Mouse (Mus musculus) forebrain, embryonic 10.5 days (tissue): ENCODE results near the gene Selenoo. TPM values are rescaled to one million over a fixed set of nuclear protein-coding genes. Genes with fewer than 3 reads are reported as not detected.

Experiments
- DNase-seq: peaks from one replicate; pipeline ENCODE4 v3.0.0-alpha.2; 2017; ENCODE audit warnings: low spot score; ENCODE audit errors: extremely low spot score
- H3K27ac ChIP-seq: fragments of 300-500 bp; sonication (generic); 2 replicates; pipeline ENCODE4 v1.5.1; 2016; ENCODE audit warnings: mild to moderate bottlenecking
- H3K27me3 ChIP-seq: fragments of 300-500 bp; sonication (generic); 2 replicates; pipeline ENCODE4 v1.6.1; 2016; ENCODE audit warnings: mild to moderate bottlenecking; ENCODE audit not compliant: poor library complexity, severe bottlenecking
- H3K36me3 ChIP-seq: fragments of 300-500 bp; sonication (generic); replicated peaks from 2 replicates; pipeline ENCODE4 v1.6.1; 2016; ENCODE audit warnings: mild to moderate bottlenecking, moderate library complexity
- H3K4me1 ChIP-seq: fragments of 300-500 bp; sonication (generic); 2 replicates; pipeline ENCODE4 v1.6.1; 2016
- H3K4me3 ChIP-seq: fragments of 300-500 bp; sonication (generic); 2 replicates; pipeline ENCODE4 v1.5.1; 2016; ENCODE audit warnings: mild to moderate bottlenecking, moderate library complexity
- H3K9me3 ChIP-seq: fragments of 300-500 bp; sonication (generic); 2 replicates; pipeline ENCODE4 v1.6.1; 2016; ENCODE audit warnings: mild to moderate bottlenecking, moderate library complexity
- WGBS: fragments of 180-500 bp; shearing (Covaris S2); methylation state at CpG from one replicate; pipeline ENCODE4 v1.1.7; 2016; 5-methylcytosine and 5-hydroxymethylcytosine counted together
- polyA plus RNA-seq: library from polyadenylated mRNA; unstranded; fragments of >200 nt; fragmentation: Nextera tagmentation; extraction: Ambion mirVana; gene quantifications from 2 replicates; pipeline ENCODE4 v1.2.1, GENCODE M21; 2016

The Selenoo gene
- polyA plus RNA-seq, 1 experiment from 2014 or later, result 14.4 TPM

DNA sequence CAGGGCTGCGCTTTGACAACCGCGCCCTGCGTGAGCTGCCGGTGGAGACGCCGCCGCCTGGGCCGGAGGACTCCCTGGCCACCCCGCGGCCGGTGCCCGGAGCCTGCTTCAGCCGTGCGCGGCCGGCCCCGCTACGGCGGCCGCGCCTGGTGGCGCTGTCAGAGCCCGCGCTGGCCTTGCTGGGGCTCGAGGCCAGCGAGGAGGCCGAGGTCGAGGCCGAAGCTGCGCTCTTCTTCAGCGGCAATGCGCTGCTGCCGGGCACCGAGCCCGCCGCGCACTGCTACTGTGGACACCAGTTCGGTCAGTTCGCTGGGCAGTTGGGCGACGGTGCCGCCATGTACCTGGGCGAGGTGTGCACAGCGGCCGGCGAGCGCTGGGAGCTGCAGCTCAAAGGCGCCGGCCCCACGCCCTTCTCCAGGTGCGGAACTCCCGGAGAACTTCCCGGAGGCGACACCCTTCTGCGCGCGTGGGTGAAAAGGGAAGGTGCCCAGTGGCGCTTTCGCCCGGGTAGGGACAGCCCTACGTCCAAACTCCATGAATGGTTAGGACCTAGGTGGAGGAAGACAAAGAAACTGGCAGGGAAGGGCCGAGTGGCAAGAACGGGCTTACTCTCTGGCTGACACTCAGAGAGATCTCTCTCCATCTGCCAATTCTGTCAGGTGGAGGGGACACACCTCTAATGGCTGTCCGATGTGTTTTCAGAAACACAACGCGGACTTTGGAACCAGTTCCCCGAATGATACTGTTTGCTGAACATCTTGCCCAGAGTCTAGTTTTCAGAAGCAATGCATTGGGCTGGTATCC is 566 bp downstream of the Selenoo start:
- no peaks in the 10 kb centered on the region for H3K27me3 ChIP-seq
- no peak for DNase-seq
- H3K9me3 ChIP-seq, result no peaks in the 10 kb centered on the region
- H3K4me1 ChIP-seq, result peaks cover 26% of the 10 kb centered on the region
- WGBS, result 4% methylated on average over 68 of the region's 68 CpGs
- H3K36me3 ChIP-seq, result peaks cover 51% of the 10 kb centered on the region
- H3K4me3 ChIP-seq, result peak overlapping the region; percentile 96
- peak overlapping the region; percentile 90 for H3K27ac ChIP-seq

DNA sequence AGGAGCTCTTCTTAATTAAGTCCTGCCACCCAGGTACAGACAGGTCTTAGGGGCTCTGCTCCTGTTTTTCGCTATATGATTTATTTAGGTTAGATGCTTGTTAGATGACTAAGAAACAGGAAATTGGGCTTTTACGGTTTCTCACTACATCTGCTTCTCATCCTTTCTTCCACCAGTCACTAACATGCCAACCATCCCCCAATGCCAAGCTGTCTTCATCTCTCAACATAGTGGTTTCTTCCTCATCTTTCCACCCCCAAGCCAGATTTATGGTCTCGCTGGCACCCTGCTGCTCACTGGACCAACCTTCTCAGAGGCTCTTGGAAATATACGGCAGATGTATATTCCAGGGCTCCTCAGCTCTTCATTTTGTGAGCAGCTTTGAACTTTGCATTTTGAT is 1.8 kb downstream of the Selenoo start:
- peak overlapping the region; percentile 96; the same call in 1 of the 2 replicates for H3K4me3 ChIP-seq

DNA sequence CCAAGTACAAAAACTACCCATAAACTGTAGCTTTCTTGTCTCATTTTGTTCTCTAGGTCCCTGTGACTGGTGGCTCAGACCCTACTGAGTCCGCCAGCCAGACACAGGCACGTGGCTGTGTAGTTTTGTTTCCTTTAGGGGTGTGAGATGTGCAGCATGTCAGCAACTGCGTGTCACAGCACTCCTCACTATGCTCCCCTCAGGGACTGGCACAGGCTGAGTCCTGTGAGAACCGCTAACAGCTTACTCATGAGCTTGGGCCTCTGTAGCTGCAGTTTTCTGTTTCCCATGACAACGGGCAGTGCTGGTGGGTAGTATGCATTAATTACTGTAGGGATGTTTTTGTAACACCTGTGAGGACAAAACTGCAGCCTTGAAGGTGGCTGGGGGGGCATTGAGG is 3.3 kb downstream of the Selenoo start:
- H3K36me3 ChIP-seq, result peaks cover 52% of the 10 kb centered on the region
- H3K27ac ChIP-seq, result no peak overlapping the region
- H3K4me3 ChIP-seq, result no peak overlapping the region
- no peak for DNase-seq
- no peaks in the 10 kb centered on the region for H3K9me3 ChIP-seq
- H3K27me3 ChIP-seq, result no peaks in the 10 kb centered on the region
- WGBS, result 87% methylated on average over 5 of the region's 5 CpGs
- H3K4me1 ChIP-seq, result peaks cover 26% of the 10 kb centered on the region

More for the DNA sequence above, 1.8 kb downstream of the Selenoo start:
- no peaks in the 10 kb centered on the region for H3K27me3 ChIP-seq
- WGBS, result 92% methylated on average over 4 of the region's 4 CpGs
- peaks cover 26% of the 10 kb centered on the region for H3K4me1 ChIP-seq
- H3K9me3 ChIP-seq, result no peaks in the 10 kb centered on the region
- DNase-seq, result no peak
- H3K36me3 ChIP-seq, result peaks cover 51% of the 10 kb centered on the region
- H3K27ac ChIP-seq, result no peak overlapping the region

DNA sequence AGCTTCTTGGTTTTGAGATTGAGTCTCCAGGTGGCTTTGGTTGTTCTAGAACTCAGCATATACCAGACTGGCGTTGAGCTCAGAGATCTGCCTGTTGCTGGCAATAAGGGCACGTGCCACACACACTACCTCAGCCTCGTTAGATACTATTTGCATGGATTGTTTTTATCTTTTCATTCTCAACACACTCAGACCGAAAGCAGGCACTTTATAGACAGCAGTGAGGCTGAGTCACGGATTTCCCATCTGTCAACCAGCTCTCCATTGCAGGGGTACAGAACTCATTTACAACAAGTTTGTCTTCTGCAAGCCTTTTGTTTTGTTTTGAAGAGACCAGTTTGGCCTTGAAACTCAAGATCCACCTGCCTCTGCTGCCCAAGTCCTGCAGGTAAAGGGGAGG is 8.6 kb downstream of the Selenoo start:
- Histone ChIP-seq H3K4me1 (peaks cover 1% of the 10 kb centered on the region), H3K27ac (no peak overlapping the region), H3K9me3 (no peaks in the 10 kb centered on the region), H3K27me3 (no peaks in the 10 kb centered on the region), H3K36me3 (peaks cover 100% of the 10 kb centered on the region), H3K4me3 (no peak overlapping the region)
- WGBS, result 95% methylated on average over 5 of the region's 5 CpGs
- DNase-seq, result no peak

DNA sequence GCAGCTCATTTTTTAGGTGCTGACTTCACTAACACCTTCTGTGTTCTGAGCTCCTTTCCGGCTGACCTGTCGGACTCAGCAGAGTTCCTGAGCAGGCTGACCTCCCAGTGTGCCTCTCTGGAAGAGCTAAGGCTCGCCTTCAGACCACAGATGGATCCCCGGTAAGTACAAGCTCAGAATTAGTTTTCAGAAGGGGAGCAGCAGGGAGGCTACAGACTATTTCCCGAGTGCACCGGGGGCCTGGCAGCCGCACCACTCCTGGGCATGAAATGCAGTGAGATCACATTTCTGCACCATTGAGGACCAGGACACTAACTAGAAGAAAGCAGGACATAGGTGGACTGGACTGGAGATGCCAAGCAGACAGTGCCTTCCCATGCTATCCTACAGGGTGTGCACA is 9.7 kb downstream of the Selenoo start:
- WGBS, result 92% methylated on average over 7 of the region's 7 CpGs
- no peak overlapping the region for H3K4me3 ChIP-seq
- no peaks in the 10 kb centered on the region for H3K27me3 ChIP-seq
- no peak overlapping the region for H3K27ac ChIP-seq
- H3K9me3 ChIP-seq, result no peaks in the 10 kb centered on the region
- peaks cover 5% of the 10 kb centered on the region for H3K4me1 ChIP-seq
- H3K36me3 ChIP-seq, result peaks cover 100% of the 10 kb centered on the region
- no peak for DNase-seq

DNA sequence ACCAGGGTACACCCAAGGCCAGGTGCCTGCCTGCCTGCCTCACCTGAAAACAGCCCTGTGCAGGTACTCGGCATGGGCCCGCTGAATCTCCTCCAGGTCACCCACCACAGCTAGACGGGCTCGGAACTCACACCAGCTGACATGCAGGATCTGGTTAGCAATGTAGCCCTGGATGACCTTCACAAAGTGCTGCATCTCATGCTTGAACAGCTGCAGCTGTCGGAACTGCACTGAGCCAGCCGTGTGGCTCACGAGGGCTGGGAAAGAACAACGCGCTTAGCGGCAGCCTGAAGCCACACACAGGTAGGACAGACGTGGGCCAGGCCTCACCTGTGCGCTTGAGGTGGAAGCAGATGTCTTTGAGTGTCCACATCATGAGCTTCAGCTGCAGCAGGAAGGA is 11.9 kb downstream of the Selenoo start:
- H3K27me3 ChIP-seq, result no peaks in the 10 kb centered on the region
- H3K4me3 ChIP-seq, result no peak overlapping the region
- 96% methylated on average over 12 of the region's 12 CpGs for WGBS
- no peaks in the 10 kb centered on the region for H3K9me3 ChIP-seq
- no peak for DNase-seq
- H3K4me1 ChIP-seq, result peaks cover 5% of the 10 kb centered on the region
- H3K36me3 ChIP-seq, result peaks cover 100% of the 10 kb centered on the region
- H3K27ac ChIP-seq, result no peak overlapping the region

DNA sequence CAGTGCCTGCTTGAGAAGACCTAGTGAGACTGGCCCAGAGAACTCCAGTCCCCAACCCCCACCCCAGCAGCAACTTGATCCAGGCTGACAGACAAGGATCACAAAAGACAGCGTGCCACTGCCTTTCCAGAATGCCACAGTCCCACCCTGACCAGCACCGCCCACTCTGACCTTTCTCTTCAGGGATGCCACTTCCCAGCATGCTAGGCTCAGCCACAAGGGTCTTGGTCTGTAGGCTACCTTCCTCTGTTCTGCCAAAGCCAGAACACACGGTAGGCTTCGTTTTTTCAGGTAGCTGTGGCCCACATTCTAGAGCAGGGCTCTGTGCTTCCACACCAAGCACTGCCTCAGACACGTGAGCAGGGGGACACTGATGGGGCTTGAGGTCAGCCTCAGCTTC is 13.8 kb downstream of the Selenoo start:
- H3K36me3 ChIP-seq, result peaks cover 100% of the 10 kb centered on the region
- H3K27ac ChIP-seq, result no peak overlapping the region

DNA sequence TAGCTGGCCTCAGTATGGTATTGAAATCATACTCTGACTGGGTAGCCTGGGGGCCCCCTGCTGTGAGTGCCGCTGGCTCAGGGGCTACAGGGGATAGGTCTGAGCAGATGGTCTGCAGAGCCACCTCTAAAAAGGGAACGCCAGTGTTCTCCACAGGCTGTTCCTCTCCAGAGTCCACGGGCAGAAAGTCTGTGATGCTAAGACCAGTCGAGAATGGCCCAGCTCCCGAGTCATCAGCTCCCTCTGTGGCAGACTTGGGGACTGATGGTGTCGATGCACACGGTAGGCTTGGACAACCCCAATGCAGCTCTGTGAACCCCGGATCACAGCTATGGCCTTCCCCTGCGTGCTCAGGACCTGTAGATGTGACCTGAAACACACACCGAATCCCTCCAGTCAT is 15.0 kb downstream of the Selenoo start:
- no peaks in the 10 kb centered on the region for H3K9me3 ChIP-seq
- no peaks in the 10 kb centered on the region for H3K27me3 ChIP-seq
- WGBS, result 88% methylated on average over 10 of the region's 10 CpGs
- peaks cover 100% of the 10 kb centered on the region for H3K36me3 ChIP-seq
- DNase-seq, result no peak
- H3K4me3 ChIP-seq, result no peak overlapping the region
- H3K4me1 ChIP-seq, result peaks cover 5% of the 10 kb centered on the region
- H3K27ac ChIP-seq, result no peak overlapping the region

More for the DNA sequence above, 13.8 kb downstream of the Selenoo start:
- Histone ChIP-seq H3K4me1 (peaks cover 5% of the 10 kb centered on the region), H3K9me3 (no peaks in the 10 kb centered on the region), H3K4me3 (no peak overlapping the region), H3K27me3 (no peaks in the 10 kb centered on the region)
- 68% methylated on average over 5 of the region's 5 CpGs for WGBS
- no peak for DNase-seq

DNA sequence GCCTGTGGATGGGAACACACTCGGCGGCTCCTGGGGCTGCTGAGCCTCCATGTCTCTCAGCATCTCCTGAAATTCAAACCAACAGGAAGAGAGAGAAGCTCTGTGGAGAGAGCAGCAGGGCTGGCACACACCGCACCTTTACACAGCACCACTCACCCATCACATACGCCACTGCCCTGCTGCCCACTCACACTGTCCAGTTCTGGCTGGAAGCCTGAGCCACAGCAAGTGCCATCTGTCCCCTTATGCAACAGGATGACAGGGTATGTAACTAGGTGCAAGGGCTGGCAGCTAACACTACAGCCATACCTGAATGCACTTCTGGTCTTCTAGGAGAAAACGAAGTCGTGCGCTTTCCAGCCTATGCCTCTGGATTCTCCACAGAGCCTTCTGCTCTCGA is 15.5 kb downstream of the Selenoo start:
- Histone ChIP-seq H3K4me1 (peaks cover 5% of the 10 kb centered on the region), H3K9me3 (no peaks in the 10 kb centered on the region), H3K36me3 (peaks cover 100% of the 10 kb centered on the region), H3K27me3 (no peaks in the 10 kb centered on the region), H3K27ac (no peak overlapping the region), H3K4me3 (no peak overlapping the region)
- 95% methylated on average over 8 of the region's 8 CpGs for WGBS
- no peak for DNase-seq

DNA sequence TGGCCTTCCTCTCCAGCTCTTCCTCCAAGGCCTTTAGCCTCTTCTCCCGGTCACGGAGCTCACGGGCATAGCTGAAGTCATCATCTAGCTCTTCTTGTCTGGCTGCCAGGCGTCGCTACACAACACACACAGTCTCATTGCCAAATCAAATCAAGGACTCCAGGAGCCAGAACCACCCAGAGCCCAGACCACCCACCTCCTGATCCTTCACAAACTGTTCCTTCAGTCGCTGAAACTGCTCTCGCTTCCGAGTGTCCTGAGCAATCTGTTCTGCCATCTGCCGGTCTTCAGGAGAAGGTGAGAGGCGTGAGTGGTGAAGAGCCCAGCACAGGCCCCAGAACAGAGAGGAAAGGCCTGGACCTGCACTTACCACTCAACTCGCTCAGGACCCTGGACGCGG is 17.2 kb downstream of the Selenoo start:
- DNase-seq, result no peak
- H3K27ac ChIP-seq, result no peak overlapping the region
- no peaks in the 10 kb centered on the region for H3K9me3 ChIP-seq
- WGBS, result 92% methylated on average over 13 of the region's 13 CpGs
- peaks cover 100% of the 10 kb centered on the region for H3K36me3 ChIP-seq
- H3K4me1 ChIP-seq, result peaks cover 5% of the 10 kb centered on the region
- H3K4me3 ChIP-seq, result no peak overlapping the region
- H3K27me3 ChIP-seq, result no peaks in the 10 kb centered on the region

DNA sequence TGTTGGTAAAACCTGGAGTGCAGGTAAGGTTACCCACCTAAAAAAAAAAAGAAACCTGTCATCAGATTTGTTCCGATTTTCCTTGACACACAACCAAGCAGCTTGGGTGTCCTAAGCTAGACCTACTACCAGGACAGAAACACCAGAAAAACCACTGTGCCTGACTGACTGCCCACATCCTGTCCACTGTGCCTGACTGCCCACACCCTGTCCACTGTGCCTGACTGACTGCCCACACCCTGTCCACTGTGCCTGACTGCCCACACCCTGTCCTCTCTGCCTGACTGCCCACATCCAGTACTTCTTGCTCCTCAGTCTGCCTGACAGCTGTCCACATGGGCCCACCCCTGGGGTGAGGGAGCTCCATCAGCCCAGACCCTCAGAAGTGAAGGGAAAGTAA is 18.1 kb downstream of the Selenoo start:
- peaks cover 100% of the 10 kb centered on the region for H3K36me3 ChIP-seq
- no peaks in the 10 kb centered on the region for H3K9me3 ChIP-seq
- H3K4me1 ChIP-seq, result peaks cover 5% of the 10 kb centered on the region
- H3K4me3 ChIP-seq, result no peak overlapping the region
- DNase-seq, result no peak
- WGBS, result 96% methylated on average over 1 of the region's 1 CpGs
- H3K27me3 ChIP-seq, result no peaks in the 10 kb centered on the region
- no peak overlapping the region for H3K27ac ChIP-seq

DNA sequence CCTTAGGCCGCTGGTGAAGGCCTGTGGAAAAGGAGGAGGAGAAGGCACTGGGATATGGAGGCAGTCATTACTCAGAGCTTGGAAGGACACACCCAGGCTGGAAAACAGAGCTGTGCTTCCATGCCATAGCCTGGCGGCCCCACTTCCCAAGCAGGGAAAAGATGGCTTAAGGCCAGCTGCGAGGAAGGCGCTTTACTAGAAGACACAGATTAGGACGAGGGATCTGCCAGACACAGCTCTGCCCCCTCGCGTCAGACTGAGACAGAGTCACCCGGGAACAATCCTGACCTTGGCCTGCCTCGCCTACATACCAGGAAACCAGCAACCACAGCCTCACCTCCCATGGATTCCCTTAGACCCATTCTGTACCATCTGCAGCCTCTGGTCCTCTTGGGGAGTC is 21.3 kb downstream of the Selenoo start:
- no peak overlapping the region for H3K4me3 ChIP-seq
- no peaks in the 10 kb centered on the region for H3K9me3 ChIP-seq
- H3K27ac ChIP-seq, result no peak overlapping the region
- 83% methylated on average over 9 of the region's 9 CpGs for WGBS
- H3K27me3 ChIP-seq, result no peaks in the 10 kb centered on the region
- DNase-seq, result no peak
- peaks cover 99% of the 10 kb centered on the region for H3K36me3 ChIP-seq
- no peaks in the 10 kb centered on the region for H3K4me1 ChIP-seq

DNA sequence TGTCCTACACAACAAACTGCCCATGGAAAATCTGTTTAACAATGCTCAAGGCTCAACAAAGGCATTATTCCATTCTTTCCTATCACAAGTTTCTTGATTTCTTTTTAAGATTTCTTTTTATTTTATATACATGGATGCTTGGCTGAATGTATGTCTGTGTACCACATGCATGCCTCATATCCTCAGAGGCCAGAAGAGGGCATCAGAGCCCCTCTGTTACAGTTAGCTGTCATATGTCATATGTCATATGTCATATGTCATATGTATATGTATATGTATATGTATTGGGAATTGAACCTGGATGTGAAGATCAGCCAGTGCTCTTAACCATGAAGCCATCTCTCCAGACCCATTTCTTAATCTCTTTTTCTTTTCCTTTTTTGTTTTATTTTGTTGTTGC is 29.1 kb downstream of the Selenoo start:
- H3K9me3 ChIP-seq, result no peaks in the 10 kb centered on the region
- DNase-seq, result no peak
- no peak overlapping the region for H3K4me3 ChIP-seq
- no peaks in the 10 kb centered on the region for H3K27me3 ChIP-seq
- no peak overlapping the region for H3K27ac ChIP-seq
- peaks cover 79% of the 10 kb centered on the region for H3K36me3 ChIP-seq
- H3K4me1 ChIP-seq, result peaks cover 31% of the 10 kb centered on the region
